Mouse (Mus musculus): ENCODE results near the gene Pigl. TPM values are rescaled to one million over a fixed set of nuclear protein-coding genes. Genes with fewer than 3 reads are reported as not detected.

Pigl gene
- 4.5 and 5.3 TPM in 2 replicates for polyA plus RNA-seq (2012; rRNA removed)

- WGBS: under 1% methylated on average over 33 of the region's 33 CpGs
- no peak for TF ChIP-seq CTCF (IDR thresholded peaks at IDR 0.05; ENCODE audit: insufficient read depth, low read length)
- TF ChIP-seq POLR2A (IDR thresholded peaks at IDR 0.05; ENCODE audit: borderline replicate concordance, extremely low read depth, low read depth, low read length): peak; percentile 65; the same call in 1 of the 2 replicates
- Histone ChIP-seq H3K4me1 (ENCODE audit: control insufficient read depth, insufficient read depth, low read length) (peaks cover 3% of the 10 kb centered on the region; the same call in 1 of the 2 replicates), H3K4me3 (replicated peaks; ENCODE audit: extremely low read depth, low read depth, low read length) (peak within 1 kb of the TSS; percentile 95)
- DNase-seq: peak; percentile 82
These were observed at the start of gene Pigl, which contains the start of gene Ncor1 for GRCm38 (mm10) chr11:62458276-62458724. Pigl (plus strand) TSS chr11:62458460. Ncor1 (minus strand) TSS chr11:62458541.

- WGBS: 78% methylated on average over 2 of the region's 2 CpGs
- TF ChIP-seq POLR2A (IDR thresholded peaks at IDR 0.05; ENCODE audit: borderline replicate concordance, extremely low read depth, low read depth, low read length) (no peak), CTCF (IDR thresholded peaks at IDR 0.05; ENCODE audit: insufficient read depth, low read length) (no peak)
- H3K4me3 ChIP-seq (replicated peaks; ENCODE audit: extremely low read depth, low read depth, low read length): no peak overlapping the region
- no peak for DNase-seq
- no peaks in the 10 kb centered on the region for H3K4me1 ChIP-seq (ENCODE audit: control insufficient read depth, insufficient read depth, low read length)
These were observed 49.4 kb upstream of the Pigl start for GRCm38 (mm10) chr11:62408848-62409247.

- no peak for TF ChIP-seq POLR2A (IDR thresholded peaks at IDR 0.05; ENCODE audit: borderline replicate concordance, extremely low read depth, low read depth, low read length)
- TF ChIP-seq CTCF (IDR thresholded peaks at IDR 0.05; ENCODE audit: insufficient read depth, low read length): no peak
- Histone ChIP-seq H3K4me3 (replicated peaks; ENCODE audit: extremely low read depth, low read depth, low read length) (no peak overlapping the region), H3K4me1 (ENCODE audit: control insufficient read depth, insufficient read depth, low read length) (no peaks in the 10 kb centered on the region)
- DNase-seq: no peak
- 86% methylated on average over 1 of the region's 1 CpGs for WGBS
These were observed 48.6 kb upstream of the Pigl start for GRCm38 (mm10) chr11:62409611-62410010.

GRCm38 (mm10) chr11:62415026-62415425 is 43.2 kb upstream of the Pigl start:
- H3K4me1 ChIP-seq (ENCODE audit: control insufficient read depth, insufficient read depth, low read length): no peaks in the 10 kb centered on the region
- 88% methylated on average over 4 of the region's 4 CpGs for WGBS
- no peak overlapping the region for H3K4me3 ChIP-seq (replicated peaks; ENCODE audit: extremely low read depth, low read depth, low read length)
- TF ChIP-seq CTCF (IDR thresholded peaks at IDR 0.05; ENCODE audit: insufficient read depth, low read length) (no peak), POLR2A (IDR thresholded peaks at IDR 0.05; ENCODE audit: borderline replicate concordance, extremely low read depth, low read depth, low read length) (no peak)
- no peak for DNase-seq

- Histone ChIP-seq H3K4me1 (ENCODE audit: control insufficient read depth, insufficient read depth, low read length) (no peaks in the 10 kb centered on the region; the same call in 1 of the 2 replicates), H3K4me3 (replicated peaks; ENCODE audit: extremely low read depth, low read depth, low read length) (no peak overlapping the region)
- 58% methylated on average over 2 of the region's 2 CpGs for WGBS
- DNase-seq: no peak
- TF ChIP-seq POLR2A (IDR thresholded peaks at IDR 0.05; ENCODE audit: borderline replicate concordance, extremely low read depth, low read depth, low read length) (no peak), CTCF (IDR thresholded peaks at IDR 0.05; ENCODE audit: insufficient read depth, low read length) (no peak)
These were observed 33.7 kb upstream of the Pigl start for GRCm38 (mm10) chr11:62424525-62424924.

- peak; percentile 28 for DNase-seq
- no peak overlapping the region for H3K4me3 ChIP-seq (replicated peaks; ENCODE audit: extremely low read depth, low read depth, low read length)
- TF ChIP-seq CTCF (IDR thresholded peaks at IDR 0.05; ENCODE audit: insufficient read depth, low read length) (no peak), POLR2A (IDR thresholded peaks at IDR 0.05; ENCODE audit: borderline replicate concordance, extremely low read depth, low read depth, low read length) (no peak)
- WGBS: 63% methylated on average over 5 of the region's 5 CpGs
- H3K4me1 ChIP-seq (ENCODE audit: control insufficient read depth, insufficient read depth, low read length): no peaks in the 10 kb centered on the region; the same call in 1 of the 2 replicates
These were observed 32.0 kb upstream of the Pigl start for GRCm38 (mm10) chr11:62426266-62426665.

GRCm38 (mm10) chr11:62427105-62427504 is 31.2 kb upstream of the Pigl start:
- H3K4me1 ChIP-seq (ENCODE audit: control insufficient read depth, insufficient read depth, low read length): peaks cover 3% of the 10 kb centered on the region
- TF ChIP-seq CTCF (IDR thresholded peaks at IDR 0.05; ENCODE audit: insufficient read depth, low read length) (peak; percentile 41), POLR2A (IDR thresholded peaks at IDR 0.05; ENCODE audit: borderline replicate concordance, extremely low read depth, low read depth, low read length) (no peak)
- WGBS: 71% methylated on average over 3 of the region's 3 CpGs
- no peak overlapping the region for H3K4me3 ChIP-seq (replicated peaks; ENCODE audit: extremely low read depth, low read depth, low read length)
- DNase-seq: no peak

- TF ChIP-seq POLR2A (IDR thresholded peaks at IDR 0.05; ENCODE audit: borderline replicate concordance, extremely low read depth, low read depth, low read length) (no peak), CTCF (IDR thresholded peaks at IDR 0.05; ENCODE audit: insufficient read depth, low read length) (no peak)
- H3K4me1 ChIP-seq (ENCODE audit: control insufficient read depth, insufficient read depth, low read length): peaks cover 3% of the 10 kb centered on the region
- no peak overlapping the region for H3K4me3 ChIP-seq (replicated peaks; ENCODE audit: extremely low read depth, low read depth, low read length)
- DNase-seq: no peak
- 86% methylated on average over 2 of the region's 2 CpGs for WGBS
These were observed 26.0 kb upstream of the Pigl start for GRCm38 (mm10) chr11:62432211-62432610.

- no peaks in the 10 kb centered on the region for H3K4me1 ChIP-seq (ENCODE audit: control insufficient read depth, insufficient read depth, low read length)
- no peak overlapping the region for H3K4me3 ChIP-seq (replicated peaks; ENCODE audit: extremely low read depth, low read depth, low read length)
- WGBS: 92% methylated on average over 9 of the region's 9 CpGs
- TF ChIP-seq CTCF (IDR thresholded peaks at IDR 0.05; ENCODE audit: insufficient read depth, low read length) (no peak), POLR2A (IDR thresholded peaks at IDR 0.05; ENCODE audit: borderline replicate concordance, extremely low read depth, low read depth, low read length) (no peak)
- DNase-seq: no peak
These were observed 17.5 kb upstream of the Pigl start for GRCm38 (mm10) chr11:62440670-62441315.

GRCm38 (mm10) chr11:62445799-62446198 is 12.5 kb upstream of the Pigl start:
- WGBS: 80% methylated on average over 3 of the region's 3 CpGs
- no peak for TF ChIP-seq POLR2A (IDR thresholded peaks at IDR 0.05; ENCODE audit: borderline replicate concordance, extremely low read depth, low read depth, low read length)
- Histone ChIP-seq H3K4me1 (ENCODE audit: control insufficient read depth, insufficient read depth, low read length) (no peaks in the 10 kb centered on the region; the same call in 1 of the 2 replicates), H3K4me3 (replicated peaks; ENCODE audit: extremely low read depth, low read depth, low read length) (no peak overlapping the region)
- no peak for DNase-seq

Measured in lung, adult 2 months (tissue).